Mouse (Mus musculus): ENCODE data around the gene Usp16.

Usp16 gene

GRCm38 (mm10) chr16:87454419-87455179, at the start of gene Usp16:
Usp16 (plus strand) TSS chr16:87454703.
- peak; percentile 96 to 97 for DNase-seq

GRCm38 (mm10) chr16:87405001-87405400, 49.5 kb upstream of the Usp16 start:
- DNase-seq, result peak; percentile 62 to 73

GRCm38 (mm10) chr16:87420662-87421061, 33.8 kb upstream of the Usp16 start:
- DNase-seq, result no peak

- DNase-seq, result no peak
Measured at GRCm38 (mm10) chr16:87427516-87427915, 27.0 kb upstream of the Usp16 start.

GRCm38 (mm10) chr16:87432033-87432814, 22.3 kb upstream of the Usp16 start, which contains the start of gene Ltn1:
Ltn1 (minus strand) TSS chr16:87432612.
- peak; percentile 96 to 97 for DNase-seq

GRCm38 (mm10) chr16:87434266-87434665, 20.2 kb upstream of the Usp16 start:
- DNase-seq, result no peak

GRCm38 (mm10) chr16:87434946-87435345, 19.6 kb upstream of the Usp16 start:
- no peak for DNase-seq

- DNase-seq, result no peak
Measured at GRCm38 (mm10) chr16:87435411-87436205, 18.9 kb upstream of the Usp16 start.

- DNase-seq, result no peak
Measured at GRCm38 (mm10) chr16:87437096-87437495, 17.4 kb upstream of the Usp16 start.

GRCm38 (mm10) chr16:87438697-87439096, 15.8 kb upstream of the Usp16 start:
- no peak for DNase-seq

- DNase-seq, result peak; percentile 93 to 94
Measured at GRCm38 (mm10) chr16:87440184-87440686, 14.3 kb upstream of the Usp16 start, which contains the start of gene Rwdd2b. Rwdd2b (minus strand) TSS chr16:87440573.

- peak; percentile 38 to 46 for DNase-seq
Measured at GRCm38 (mm10) chr16:87441089-87441488, 13.4 kb upstream of the Usp16 start.

GRCm38 (mm10) chr16:87442291-87442690, 12.2 kb upstream of the Usp16 start:
- DNase-seq, result no peak

- DNase-seq, result no peak
Measured at GRCm38 (mm10) chr16:87443245-87443644, 11.3 kb upstream of the Usp16 start.

GRCm38 (mm10) chr16:87444071-87444470, 10.4 kb upstream of the Usp16 start:
- no peak for DNase-seq

GRCm38 (mm10) chr16:87445110-87445509, 9.4 kb upstream of the Usp16 start:
- no peak for DNase-seq

- DNase-seq, result no peak
Measured at GRCm38 (mm10) chr16:87445528-87445927, 9.0 kb upstream of the Usp16 start.

GRCm38 (mm10) chr16:87453226-87453625, 1.3 kb upstream of the Usp16 start:
- no peak for DNase-seq

- peak; percentile 64 to 65 for DNase-seq
Measured at GRCm38 (mm10) chr16:87455180-87455611, 693 bp downstream of the Usp16 start.

GRCm38 (mm10) chr16:87458752-87459151, 4.2 kb downstream of the Usp16 start:
- peak; percentile 33 to 37 for DNase-seq

- no peak for DNase-seq
Measured at GRCm38 (mm10) chr16:87470579-87470978, 16.1 kb downstream of the Usp16 start.

GRCm38 (mm10) chr16:87484367-87484766, 29.9 kb downstream of the Usp16 start:
- no peak for DNase-seq

- no peak for DNase-seq
Measured at GRCm38 (mm10) chr16:87486739-87487138, 32.2 kb downstream of the Usp16 start.
